Mouse (Mus musculus) brain, adult 2 months (tissue): ENCODE data around the gene Olfr1260.

ENCODE experiments used
- DNase-seq: peaks from one replicate; pipeline ENCODE4 v3.0.0; 2011; ENCODE audit warnings: low read depth, low spot score

Olfr1260 gene

GRCm38 (mm10) chr2:89974184-89974583 lies at the start of gene Olfr1260:
Gene Olfr1260 (plus strand): TSS chr2:89974340.
- peak; percentile 63 for DNase-seq

GRCm38 (mm10) chr2:89927009-89927408 lies 47.1 kb upstream of the Olfr1260 start, which contains the start of gene Olfr1258:
Gene Olfr1258 (plus strand): TSS chr2:89927309.
- DNase-seq = no peak

- no peak for DNase-seq
These were observed 25.6 kb upstream of the Olfr1260 start, which contains the start of gene Olfr1259 for GRCm38 (mm10) chr2:89948564-89948963. Gene Olfr1259 (minus strand): TSS chr2:89948664.

GRCm38 (mm10) chr2:89977709-89978108 lies 3.6 kb downstream of the Olfr1260 start:
- no peak for DNase-seq

GRCm38 (mm10) chr2:89990921-89991320 lies 16.8 kb downstream of the Olfr1260 start, which contains the start of gene Olfr1261:
Gene Olfr1261 (plus strand): TSS chr2:89991221.
- DNase-seq = no peak

- DNase-seq = no peak
These were observed 25.7 kb downstream of the Olfr1260 start, which contains the start of gene Olfr1262 for GRCm38 (mm10) chr2:89999845-90000244. Gene Olfr1262 (plus strand): TSS chr2:90000145.

- no peak for DNase-seq
These were observed 37.7 kb downstream of the Olfr1260 start, which contains the start of gene Olfr1263 for GRCm38 (mm10) chr2:90011831-90012230. Gene Olfr1263 (plus strand): TSS chr2:90012131.

- no peak for DNase-seq
These were observed 51.3 kb downstream of the Olfr1260 start, which contains the start of gene Olfr1264 for GRCm38 (mm10) chr2:90025477-90025876. Gene Olfr1264 (minus strand): TSS chr2:90025577.
